Mouse (Mus musculus): ENCODE data around the gene Pcgf2.

DNA sequence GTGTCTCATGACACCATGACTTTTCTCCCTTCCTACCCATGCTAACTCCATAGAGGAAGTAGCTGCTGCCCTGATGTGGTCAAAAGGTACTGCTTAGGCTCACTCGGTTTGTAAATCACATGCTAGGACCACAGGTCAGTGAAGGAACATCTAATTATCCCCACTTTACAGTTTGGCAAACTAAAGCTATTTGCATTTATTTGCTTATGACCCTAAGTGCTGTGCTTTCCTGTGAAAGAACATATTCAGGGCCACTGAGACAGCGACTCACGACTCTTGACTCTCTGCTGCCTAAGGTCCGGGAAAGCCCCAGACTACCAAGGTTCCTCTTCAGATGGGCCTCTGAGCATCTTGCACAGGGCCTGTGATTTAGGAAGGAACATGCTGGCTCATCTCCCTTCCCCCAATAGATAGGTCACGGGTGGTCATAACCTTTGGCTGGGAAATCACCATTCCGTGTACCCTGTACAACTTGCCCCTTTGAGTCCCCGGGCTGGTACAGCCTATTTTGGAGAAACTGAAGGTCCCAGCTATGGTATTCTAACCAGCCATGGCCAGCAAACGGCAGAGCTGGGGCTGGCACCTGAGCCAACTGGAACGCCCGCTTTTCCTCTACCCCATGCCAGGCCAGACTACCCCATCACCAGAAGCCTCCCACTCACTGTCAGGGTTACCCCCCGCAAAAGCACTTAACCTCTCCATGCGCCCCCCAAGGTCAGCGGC, 40.9 kb downstream of the Pcgf2 start:
- TF ChIP-seq KAT2A (IDR thresholded peaks at IDR 0.05; ENCODE audit: insufficient replicate concordance, low read length) (0 out of 2 replicates have a peak, but pooled peaks have one; percentile 58), CTCF (conservative IDR thresholded peaks at IDR 0.05 in 1 of 2, IDR thresholded peaks at IDR 0.05 in 1 of 2; ENCODE audit: low read depth in 2 of 2, low read length in 2 of 2) (no peak), MYC (IDR thresholded peaks at IDR 0.05; ENCODE audit: low read depth, low read length) (peak; percentile 95), HCFC1 (IDR thresholded peaks at IDR 0.05; ENCODE audit: low read depth, low read length) (peak; percentile 68)

Data from CH12.LX (cell line).